Mouse (Mus musculus) heart, embryonic 14.5 days (tissue): ENCODE data around the gene Prkd3. TPM values are rescaled to one million over a fixed set of nuclear protein-coding genes. Genes with fewer than 3 reads are reported as not detected.

Experiments used
- ATAC-seq: fragments of 200-750 bp; cut with Nextera tagmentation; 2 replicates; pipeline ENCODE4 v1.8.0; 2017; ENCODE audit warnings: low read depth, moderate TSS enrichment; ENCODE audit not compliant: insufficient number of reproducible peaks, insufficient read depth, low FRiP score
- H3K27ac ChIP-seq, 2 experiments: fragments of 200-500 bp in 1 of 2; fragments of 300-500 bp in 1 of 2; sonication (generic) in 1 of 2; replicated peaks in 1 of 2; 2 replicates each; pipeline ENCODE4 v1.5.1; 2012 to 2014; ENCODE audit warnings: low read depth in 2 of 2, low read length in 2 of 2, control low read depth in 1 of 2, mild to moderate bottlenecking in 1 of 2, mixed read lengths in 1 of 2; ENCODE audit not compliant: control insufficient read depth in 1 of 2, insufficient read depth in 1 of 2
- H3K27me3 ChIP-seq: fragments of 300-500 bp; sonication (generic); 2 replicates; pipeline ENCODE4 v1.6.1; 2014; ENCODE audit warnings: mild to moderate bottlenecking, low read length, control low read depth; ENCODE audit not compliant: control insufficient read depth, insufficient read depth
- H3K36me3 ChIP-seq: fragments of 300-500 bp; sonication (generic); 2 replicates; pipeline ENCODE4 v1.6.1; 2014; ENCODE audit warnings: mild to moderate bottlenecking, control low read depth, low read length, mixed read lengths; ENCODE audit not compliant: control insufficient read depth, insufficient read depth
- H3K4me1 ChIP-seq, 2 experiments: fragments of 200-500 bp in 1 of 2; fragments of 300-500 bp in 1 of 2; sonication (generic) in 1 of 2; 2 replicates each; pipeline ENCODE4 v1.6.1; 2012 to 2014; ENCODE audit warnings: low read length in 2 of 2, control low read depth in 1 of 2, mixed read lengths in 1 of 2; ENCODE audit not compliant: control insufficient read depth in 2 of 2, insufficient read depth in 2 of 2
- H3K4me2 ChIP-seq: fragments of 300-500 bp; sonication (generic); 2 replicates; pipeline ENCODE4 v1.6.1; 2014; ENCODE audit warnings: mild to moderate bottlenecking, low read length
- H3K4me3 ChIP-seq, 2 experiments: fragments of 200-500 bp in 1 of 2; fragments of 300-500 bp in 1 of 2; sonication (generic) in 1 of 2; 2 replicates each; pipeline ENCODE4 v1.5.1; 2012 to 2014; ENCODE audit warnings: low read length in 2 of 2, mild to moderate bottlenecking in 2 of 2, control low read depth in 1 of 2, low read depth in 1 of 2, moderate library complexity in 1 of 2; ENCODE audit not compliant: control insufficient read depth in 1 of 2, insufficient read depth in 1 of 2
- H3K9ac ChIP-seq: fragments of 300-500 bp; sonication (generic); 2 replicates; pipeline ENCODE4 v1.6.1; 2014; ENCODE audit warnings: mild to moderate bottlenecking, low read length
- H3K9me3 ChIP-seq: fragments of 300-500 bp; sonication (generic); 2 replicates; pipeline ENCODE4 v1.6.1; 2016; ENCODE audit warnings: low read length, control low read depth; ENCODE audit not compliant: control insufficient read depth
- WGBS: fragments of 180-500 bp; shearing (Covaris S2); extraction: QIAGEN DNeasy Blood & Tissue Kit; methylation state at CpG from one replicate; pipeline ENCODE4 v1.1.7; 2014; 5-methylcytosine and 5-hydroxymethylcytosine counted together
- polyA plus RNA-seq: library from polyadenylated mRNA; unstranded; fragments of >200 nt; fragmentation: Nextera tagmentation; extraction: Ambion mirVana; gene quantifications from 2 replicates; pipeline ENCODE4 v1.2.1, GENCODE M21; 2014

Gene Prkd3
- polyA plus RNA-seq, 1 experiment from 2014 or later, result 28.2 TPM

- Histone ChIP-seq H3K27me3 (no peaks in the 10 kb centered on the region), H3K9me3 (no peaks in the 10 kb centered on the region), H3K36me3 (peaks cover 78% of the 10 kb centered on the region), H3K4me1 (no peaks in the 10 kb centered on the region), H3K4me3 (no peak overlapping the region), H3K4me2 (no peak overlapping the region), H3K27ac (no peak overlapping the region), H3K9ac (no peak overlapping the region)
- no peak for ATAC-seq
- WGBS, result 88% methylated on average over 1 of the region's 1 CpGs
Observed at GRCm38 (mm10) chr17:78964387-78964786, 56.2 kb downstream of the Prkd3 start.

DNA sequence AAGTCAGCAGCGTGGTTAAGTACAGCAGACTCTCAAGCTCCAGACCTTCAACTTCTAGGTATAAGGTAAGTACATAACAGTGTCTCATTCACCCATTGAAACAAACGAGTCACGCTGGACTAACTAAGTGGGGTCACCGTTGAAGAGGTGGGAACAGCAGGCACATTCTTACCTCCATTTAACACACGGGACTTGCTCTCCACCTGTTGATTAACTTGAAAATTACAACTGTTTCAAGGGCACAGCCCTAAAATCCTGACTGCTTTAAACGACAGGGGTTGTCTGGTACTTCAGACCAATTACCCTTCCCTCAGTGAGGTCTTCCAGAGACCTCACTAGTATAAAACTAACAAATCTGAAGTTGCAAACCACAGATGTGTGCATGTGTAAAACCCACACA, 61.1 kb downstream of the Prkd3 start:
- peaks cover 92% of the 10 kb centered on the region for H3K36me3 ChIP-seq
- no peak for ATAC-seq
- WGBS, result 72% methylated on average over 6 of the region's 6 CpGs
- H3K4me3 ChIP-seq, result no peak overlapping the region
- no peak overlapping the region for H3K4me2 ChIP-seq
- H3K9me3 ChIP-seq, result no peaks in the 10 kb centered on the region
- H3K4me1 ChIP-seq, result no peaks in the 10 kb centered on the region
- H3K9ac ChIP-seq, result no peak overlapping the region
- H3K27ac ChIP-seq, result no peak overlapping the region
- no peaks in the 10 kb centered on the region for H3K27me3 ChIP-seq

DNA sequence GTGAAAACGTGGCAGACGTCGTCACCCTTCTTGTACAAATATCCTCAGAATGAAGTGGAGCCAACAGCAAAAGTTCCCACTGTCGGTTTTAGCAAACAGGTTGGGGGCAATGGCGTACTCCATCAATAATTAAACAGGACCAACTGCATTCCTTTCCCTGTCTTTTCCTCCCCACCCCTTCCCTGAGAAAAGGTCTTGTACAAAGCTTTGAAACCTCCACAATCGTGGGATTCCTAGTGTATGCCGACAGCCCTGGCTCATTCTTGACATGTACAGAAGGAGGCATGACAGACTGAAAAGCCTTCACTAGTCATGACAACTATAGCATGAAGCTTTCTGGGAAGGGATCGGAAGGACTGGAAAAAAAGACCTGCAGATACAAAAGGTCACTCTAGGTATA, 67.4 kb downstream of the Prkd3 start:
- Histone ChIP-seq H3K9me3 (no peaks in the 10 kb centered on the region), H3K4me2 (no peak overlapping the region), H3K4me3 (no peak overlapping the region), H3K27me3 (no peaks in the 10 kb centered on the region), H3K27ac (no peak overlapping the region), H3K36me3 (peaks cover 95% of the 10 kb centered on the region), H3K4me1 (no peaks in the 10 kb centered on the region), H3K9ac (no peak overlapping the region)
- ATAC-seq, result no peak
- WGBS, result 82% methylated on average over 8 of the region's 8 CpGs

GRCm38 (mm10) chr17:78952070-78952469, 68.5 kb downstream of the Prkd3 start:
- WGBS, result 89% methylated on average over 5 of the region's 5 CpGs
- no peak overlapping the region for H3K4me3 ChIP-seq
- H3K36me3 ChIP-seq, result peaks cover 93% of the 10 kb centered on the region
- H3K9me3 ChIP-seq, result no peaks in the 10 kb centered on the region
- H3K9ac ChIP-seq, result no peak overlapping the region
- H3K27me3 ChIP-seq, result no peaks in the 10 kb centered on the region
- H3K4me1 ChIP-seq, result no peaks in the 10 kb centered on the region
- H3K4me2 ChIP-seq, result no peak overlapping the region
- no peak overlapping the region for H3K27ac ChIP-seq
- ATAC-seq, result no peak

DNA sequence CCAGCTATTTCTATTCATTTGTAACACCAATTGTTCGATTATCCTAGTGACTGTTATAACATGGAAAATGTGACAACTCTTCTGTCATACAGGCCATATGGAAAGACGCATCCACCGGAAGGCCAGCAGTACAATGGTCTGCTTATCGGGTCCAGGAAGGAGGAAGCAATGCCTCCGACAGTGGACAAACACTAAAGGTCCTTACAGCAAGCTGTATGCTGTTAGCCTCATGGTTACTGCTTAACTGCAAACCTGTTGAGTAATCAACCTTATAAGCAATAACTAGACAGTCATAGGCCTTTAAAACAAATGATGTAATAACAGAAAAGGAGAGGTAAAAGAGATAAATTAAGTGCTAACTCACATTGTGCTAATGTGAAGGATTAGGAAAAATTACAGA, 69.4 kb downstream of the Prkd3 start:
- Histone ChIP-seq H3K9me3 (no peaks in the 10 kb centered on the region), H3K4me1 (no peaks in the 10 kb centered on the region), H3K27ac (no peak overlapping the region), H3K4me3 (no peak overlapping the region), H3K9ac (no peak overlapping the region), H3K36me3 (peaks cover 93% of the 10 kb centered on the region), H3K27me3 (no peaks in the 10 kb centered on the region), H3K4me2 (no peak overlapping the region)
- 73% methylated on average over 5 of the region's 5 CpGs for WGBS
- ATAC-seq, result no peak

DNA sequence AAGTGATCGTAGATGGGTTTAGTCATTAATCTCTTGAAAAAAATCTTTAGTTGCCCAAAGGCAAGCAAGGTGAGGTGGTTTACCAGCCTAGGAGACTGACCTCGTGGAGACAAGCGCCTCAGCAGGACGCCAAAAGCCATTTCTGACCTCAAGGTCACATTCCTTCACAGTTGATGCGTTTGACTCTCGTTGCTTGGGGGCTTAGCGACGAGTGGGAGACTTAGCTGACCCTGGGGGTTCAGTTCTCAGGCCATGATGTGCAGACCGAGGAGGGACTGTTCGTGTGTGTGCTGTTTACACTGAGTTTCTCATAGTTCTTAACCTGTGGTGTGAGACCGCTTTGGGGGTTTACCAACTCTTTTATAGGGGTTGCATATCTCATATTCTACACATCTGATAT, 78.0 kb downstream of the Prkd3 start:
- WGBS, result 57% methylated on average over 11 of the region's 11 CpGs
- Histone ChIP-seq H3K27me3 (no peaks in the 10 kb centered on the region), H3K4me3 (no peak overlapping the region), H3K4me1 (peaks cover under 1 to 5% of the 10 kb centered on the region in 2 experiments; a peak in 2 of 4 replicates), H3K4me2 (no peak overlapping the region), H3K27ac (no peak overlapping the region), H3K9me3 (no peaks in the 10 kb centered on the region), H3K9ac (no peak overlapping the region), H3K36me3 (peaks cover 60% of the 10 kb centered on the region)
- ATAC-seq, result no peak

DNA sequence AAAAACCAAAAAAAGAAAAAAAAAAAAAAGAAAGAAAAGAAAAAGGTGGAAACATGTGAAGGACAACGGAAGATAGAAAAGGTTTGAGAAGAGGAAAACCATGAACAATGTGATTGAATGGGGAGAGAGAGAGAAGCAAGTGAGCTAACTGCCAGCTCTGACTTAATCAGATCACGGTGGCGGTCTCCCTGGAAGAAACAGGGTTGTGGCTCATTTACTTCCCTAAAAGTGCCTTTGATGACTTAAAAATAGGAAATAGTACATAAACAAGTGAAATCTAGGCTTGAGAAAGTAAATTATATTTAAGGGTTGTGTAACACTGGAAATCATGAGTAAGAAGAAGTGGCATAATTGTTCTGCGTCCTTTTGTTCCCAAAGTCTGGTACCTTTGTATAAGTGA, 81.7 kb downstream of the Prkd3 start:
- Histone ChIP-seq H3K4me3 (no peak overlapping the region), H3K4me2 (no peak overlapping the region), H3K36me3 (peaks cover 50% of the 10 kb centered on the region), H3K27ac (no peak overlapping the region), H3K9ac (no peak overlapping the region), H3K4me1 (peaks cover 3 to 14% of the 10 kb centered on the region in 2 experiments; a peak in 3 of 4 replicates), H3K27me3 (no peaks in the 10 kb centered on the region), H3K9me3 (no peaks in the 10 kb centered on the region)
- ATAC-seq, result no peak
- 91% methylated on average over 4 of the region's 4 CpGs for WGBS

GRCm38 (mm10) chr17:78937229-78937853, 83.3 kb downstream of the Prkd3 start:
- H3K9ac ChIP-seq, result peak overlapping the region; percentile 80
- peak overlapping the region in 1 of 2 experiments; percentile 28; a peak in 1 of 4 replicates for H3K27ac ChIP-seq
- H3K4me1 ChIP-seq, result peaks cover 3 to 18% of the 10 kb centered on the region in 2 experiments; a peak in 3 of 4 replicates
- WGBS, result 6% methylated on average over 26 of the region's 26 CpGs
- ATAC-seq, result no peak
- peaks cover 54% of the 10 kb centered on the region for H3K36me3 ChIP-seq
- H3K4me2 ChIP-seq, result peak overlapping the region; percentile 88
- H3K9me3 ChIP-seq, result no peaks in the 10 kb centered on the region
- H3K4me3 ChIP-seq, result peak overlapping the region; percentile 83 to 85
- H3K27me3 ChIP-seq, result no peaks in the 10 kb centered on the region
